Mouse (Mus musculus) brain, embryonic 18.5 days (tissue): Measurements from ENCODE around the gene Uba52.
"Not testable (repeated sequence)": the region's sequence is repeated elsewhere in the genome, so short reads cannot be mapped to it uniquely, and the experiment has no call there.

ENCODE experiments used
- DNase-seq: peaks from one replicate; pipeline ENCODE4 v3.0.0-alpha.2; 2012; ENCODE audit warnings: low read depth, low spot score

Gene Uba52

GRCm38 (mm10) chr8:70534281-70534680, 23.7 kb upstream of the Uba52 start:
- no peak for DNase-seq

GRCm38 (mm10) chr8:70530314-70530713, 19.7 kb upstream of the Uba52 start:
- no peak for DNase-seq

- no peak for DNase-seq
Measured at GRCm38 (mm10) chr8:70529741-70530161, 19.1 kb upstream of the Uba52 start.

GRCm38 (mm10) chr8:70529299-70529698, 18.7 kb upstream of the Uba52 start:
- DNase-seq: no peak

- no peak for DNase-seq
Measured at GRCm38 (mm10) chr8:70528182-70528797, 17.7 kb upstream of the Uba52 start.

- peak; percentile 90 for DNase-seq
Measured at GRCm38 (mm10) chr8:70527512-70528181, 17.0 kb upstream of the Uba52 start, which contains the start of the genes Fkbp8 and Kxd1. Fkbp8 (plus strand) TSS chr8:70527724. Kxd1 (minus strand) TSS chr8:70527956.

GRCm38 (mm10) chr8:70527111-70527511, 16.5 kb upstream of the Uba52 start:
- no peak for DNase-seq

GRCm38 (mm10) chr8:70522592-70523403, 12.2 kb upstream of the Uba52 start:
- peak; percentile 94 for DNase-seq

- DNase-seq: no peak
Measured at GRCm38 (mm10) chr8:70519606-70520005, 9.0 kb upstream of the Uba52 start.

GRCm38 (mm10) chr8:70519043-70519442, 8.4 kb upstream of the Uba52 start:
- DNase-seq: no peak

GRCm38 (mm10) chr8:70517940-70518643, 7.5 kb upstream of the Uba52 start:
- DNase-seq: no peak

- no peak for DNase-seq
Measured at GRCm38 (mm10) chr8:70513441-70513840, 2.8 kb upstream of the Uba52 start.

- no peak for DNase-seq
Measured at GRCm38 (mm10) chr8:70512253-70512903, 1.8 kb upstream of the Uba52 start.

- no peak for DNase-seq
Measured at GRCm38 (mm10) chr8:70511770-70512169, 1.2 kb upstream of the Uba52 start.

GRCm38 (mm10) chr8:70511174-70511573, 573 bp upstream of the Uba52 start:
- DNase-seq: not testable (repeated sequence)

- DNase-seq: no peak
Measured at GRCm38 (mm10) chr8:70509281-70509952, 1.2 kb downstream of the Uba52 start.

GRCm38 (mm10) chr8:70507027-70507393, 3.6 kb downstream of the Uba52 start:
- no peak for DNase-seq

GRCm38 (mm10) chr8:70506328-70507026, 4.1 kb downstream of the Uba52 start, which contains the start of gene Rex1bd:
Rex1bd (minus strand) TSS chr8:70506752.
- peak; percentile 83 for DNase-seq

- no peak for DNase-seq
Measured at GRCm38 (mm10) chr8:70505698-70506327, 4.8 kb downstream of the Uba52 start.

GRCm38 (mm10) chr8:70504851-70505250, 5.8 kb downstream of the Uba52 start:
- no peak for DNase-seq
